Mouse (Mus musculus) heart, postnatal 0 days (tissue): Measurements from ENCODE around the gene Il18.

Experiments
- CTCF ChIP-seq: IDR thresholded peaks from 2 replicates; pipeline ENCODE4 v1.5.1; 2016; ENCODE audit warnings: antibody characterized with exemption, control low read depth, low read depth
- EP300 ChIP-seq: IDR thresholded peaks from 2 replicates; pipeline ENCODE4 v1.6.1; 2016; ENCODE audit warnings: antibody characterized with exemption, low read depth

DNA sequence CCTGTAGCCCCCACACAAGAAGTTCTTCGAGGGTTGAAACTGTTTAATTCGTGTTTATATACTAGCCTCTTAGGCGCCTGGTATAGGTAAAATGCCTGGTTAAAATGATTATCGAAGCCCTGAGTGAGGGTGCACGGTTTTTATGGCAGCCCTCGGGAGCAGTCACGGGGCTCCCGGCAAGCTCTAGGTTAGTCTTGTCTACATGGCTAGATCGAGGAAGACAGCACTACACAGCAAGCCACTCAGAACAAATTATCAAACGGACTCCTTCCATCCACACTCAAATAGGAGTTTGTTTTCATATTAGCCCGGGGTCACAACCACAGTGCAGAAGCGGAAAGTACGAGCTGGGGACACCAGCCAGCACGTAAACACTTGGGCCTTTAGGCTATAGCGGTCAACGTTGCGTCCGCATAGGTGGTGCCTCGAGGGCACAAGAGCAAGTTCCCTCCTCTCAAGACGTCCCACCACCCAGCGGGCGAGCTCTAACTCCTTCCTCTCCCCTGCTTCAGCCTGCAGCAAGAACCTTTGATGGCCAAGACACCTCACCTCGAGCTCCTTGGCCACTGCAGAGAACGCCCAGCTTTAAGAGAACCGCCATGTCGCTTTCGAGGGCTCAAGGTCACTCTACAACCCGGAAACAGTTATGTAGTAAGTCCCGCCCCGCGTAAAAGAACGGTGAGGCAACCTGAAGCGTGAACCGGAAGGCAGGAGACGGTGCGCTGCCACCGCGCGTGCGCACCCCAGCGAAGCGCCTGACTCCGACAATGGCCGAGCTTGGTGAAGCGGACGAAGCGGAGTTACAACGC lies 48.8 kb downstream of the Il18 start, which contains the start of the genes Sdhd and Timm8b:
- TF ChIP-seq CTCF (no peak), EP300 (no peak)
